Mouse (Mus musculus): ENCODE measurements around the gene St7l. TPM values are rescaled to one million over a fixed set of nuclear protein-coding genes. Genes with fewer than 3 reads are reported as not detected.
"Not testable (repeated sequence)": the region's sequence is repeated elsewhere in the genome, so short reads cannot be mapped to it uniquely, and the experiment has no call there.

St7l gene
- polyA plus RNA-seq, 1 experiment: 13.2 TPM

DNA sequence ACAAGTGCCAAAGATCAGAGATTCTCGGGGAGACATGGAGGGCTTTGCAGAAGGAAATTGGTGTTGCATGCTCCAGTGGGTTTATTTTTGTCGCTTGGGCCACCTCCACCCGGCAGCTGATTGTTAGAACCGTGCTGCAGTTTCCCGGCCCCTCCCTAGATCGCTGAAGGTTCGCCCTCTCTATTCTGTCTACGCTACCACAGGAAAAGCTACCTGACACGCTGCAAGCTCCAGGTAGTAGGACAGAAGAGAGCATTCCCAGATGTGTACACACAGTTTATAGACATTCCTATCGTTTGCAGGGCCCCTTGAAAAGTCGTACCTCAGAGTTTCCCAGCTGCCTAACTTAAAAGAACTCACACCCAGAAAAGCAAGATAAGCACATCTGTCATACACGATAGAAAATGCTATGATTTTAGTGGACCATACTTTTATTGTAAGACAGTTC lies 1.6 kb downstream of the St7l start:
- Histone ChIP-seq H3K4me3 (peak overlapping the region; percentile 100), H3K4me2 (ENCODE audit: low read depth) (peak overlapping the region; percentile 95), H3ac (ENCODE audit: control insufficient read depth, insufficient read length) (peak overlapping the region; percentile 48), H3K27me3 (ENCODE audit: control insufficient read depth, insufficient read depth, insufficient read length) (no peaks in the 10 kb centered on the region), H3K36me3 (ENCODE audit: control insufficient read depth, insufficient read depth) (peaks cover 4% of the 10 kb centered on the region), H3K79me2 (ENCODE audit: control insufficient read depth, insufficient read depth) (peaks cover 56% of the 10 kb centered on the region)
- TF ChIP-seq E2F4 (IDR thresholded peaks at IDR 0.05; ENCODE audit: insufficient read depth) (no peak), MYOD1 (IDR thresholded peaks at IDR 0.05; ENCODE audit: control insufficient read depth in 1 of 3, insufficient read length in 2 of 3, low read depth in 2 of 3) (no peak), REST (IDR thresholded peaks at IDR 0.05; ENCODE audit: insufficient read depth, insufficient read length) (no peak), CEBPB (IDR thresholded peaks at IDR 0.05; ENCODE audit: insufficient read depth, poor library complexity, severe bottlenecking) (no peak)

DNA sequence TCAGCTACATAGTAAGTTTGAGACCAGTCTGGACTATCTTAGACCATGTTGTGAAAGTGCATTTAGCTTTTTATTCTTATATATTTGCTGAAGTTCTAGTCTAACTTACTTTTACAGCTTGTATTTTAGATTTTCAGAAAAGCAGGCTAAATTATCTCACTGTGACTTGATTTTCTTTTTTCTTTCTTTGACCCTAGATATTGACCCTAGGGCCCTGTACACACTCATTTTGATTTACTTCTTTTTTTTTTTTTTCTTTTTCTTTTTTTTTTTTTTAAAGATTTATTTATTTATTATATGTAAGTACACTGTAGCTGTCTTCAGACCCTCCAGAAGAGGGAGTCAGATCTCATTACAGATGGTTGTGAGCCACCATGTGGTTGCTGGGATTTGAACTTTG lies 2.9 kb downstream of the St7l start:
- not testable (repeated sequence) for H3ac ChIP-seq (ENCODE audit: control insufficient read depth, insufficient read length); H3K4me3 ChIP-seq; H3K27me3 ChIP-seq (ENCODE audit: control insufficient read depth, insufficient read depth, insufficient read length)
- Histone ChIP-seq H3K36me3 (ENCODE audit: control insufficient read depth, insufficient read depth) (peaks cover 16% of the 10 kb centered on the region), H3K4me2 (ENCODE audit: low read depth) (peak overlapping the region; percentile 95), H3K79me2 (ENCODE audit: control insufficient read depth, insufficient read depth) (peaks cover 43% of the 10 kb centered on the region)

DNA sequence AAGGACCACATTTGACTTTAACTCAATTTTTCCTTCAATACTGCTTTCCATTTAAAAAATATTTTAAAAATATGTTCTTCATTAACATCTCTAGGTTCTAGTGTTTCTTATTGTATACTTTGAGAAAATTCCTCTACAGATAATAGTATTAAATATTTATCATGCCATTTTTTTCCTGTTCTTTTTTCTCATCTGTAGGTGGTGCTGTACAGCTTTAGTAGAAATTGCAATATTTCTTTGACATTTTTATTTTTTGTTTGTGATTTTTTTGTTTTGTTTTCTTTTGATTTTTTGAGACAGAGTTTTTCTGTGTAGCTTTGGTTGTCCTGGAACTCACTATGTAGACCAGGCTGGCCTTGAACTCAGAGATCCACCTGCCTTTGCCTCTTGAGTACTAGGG lies 5.8 kb downstream of the St7l start:
- no peaks in the 10 kb centered on the region for H3K27me3 ChIP-seq (ENCODE audit: control insufficient read depth, insufficient read depth, insufficient read length)
- H3ac ChIP-seq (ENCODE audit: control insufficient read depth, insufficient read length): no peak overlapping the region
- peaks cover 18% of the 10 kb centered on the region for H3K79me2 ChIP-seq (ENCODE audit: control insufficient read depth, insufficient read depth)
- no peak overlapping the region for H3K4me3 ChIP-seq
- TF ChIP-seq POLR2A (IDR thresholded peaks at IDR 0.05; ENCODE audit: insufficient read length, low read depth): no peak
- TF ChIP-seq TCF12 (IDR thresholded peaks at IDR 0.05; ENCODE audit: insufficient read depth, poor library complexity, severe bottlenecking): no peak
- no peak for TF ChIP-seq POLR2AphosphoS2 (IDR thresholded peaks at IDR 0.05; ENCODE audit: insufficient read length, low read depth)
- TF ChIP-seq E2F4 (IDR thresholded peaks at IDR 0.05; ENCODE audit: insufficient read depth): no peak
- no peak for TF ChIP-seq TCF3 (IDR thresholded peaks at IDR 0.05; ENCODE audit: insufficient read length, low read depth)
- TF ChIP-seq CEBPB (IDR thresholded peaks at IDR 0.05; ENCODE audit: insufficient read depth, poor library complexity, severe bottlenecking): no peak
- no peak for TF ChIP-seq USF1 (IDR thresholded peaks at IDR 0.05; ENCODE audit: low read depth)
- no peak for TF ChIP-seq MYOG (IDR thresholded peaks at IDR 0.05; ENCODE audit: control insufficient read depth in 1 of 3, insufficient read depth in 1 of 3, insufficient read length in 2 of 3, low read depth in 2 of 3)
- no peak for TF ChIP-seq MAX (IDR thresholded peaks at IDR 0.05; ENCODE audit: low read depth)
- TF ChIP-seq SRF (IDR thresholded peaks at IDR 0.05; ENCODE audit: control insufficient read depth, insufficient read length, low read depth): no peak
- TF ChIP-seq MYOD1 (IDR thresholded peaks at IDR 0.05; ENCODE audit: control insufficient read depth in 1 of 3, insufficient read length in 2 of 3, low read depth in 2 of 3): no peak
- no peak for TF ChIP-seq REST (IDR thresholded peaks at IDR 0.05; ENCODE audit: insufficient read depth, insufficient read length)
- H3K4me2 ChIP-seq (ENCODE audit: low read depth): no peak overlapping the region
- peaks cover 35% of the 10 kb centered on the region for H3K36me3 ChIP-seq (ENCODE audit: control insufficient read depth, insufficient read depth)

GRCm38 (mm10) chr3:104888585-104888984 lies 24.8 kb downstream of the St7l start:
- Histone ChIP-seq H3K36me3 (ENCODE audit: control insufficient read depth, insufficient read depth) (peaks cover 41% of the 10 kb centered on the region), H3ac (ENCODE audit: control insufficient read depth, insufficient read length) (no peak overlapping the region), H3K4me2 (ENCODE audit: low read depth) (no peak overlapping the region), H3K4me3 (no peak overlapping the region), H3K27me3 (ENCODE audit: control insufficient read depth, insufficient read depth, insufficient read length) (no peaks in the 10 kb centered on the region), H3K79me2 (ENCODE audit: control insufficient read depth, insufficient read depth) (no peaks in the 10 kb centered on the region)
- no peak for TF ChIP-seq POLR2AphosphoS2 (IDR thresholded peaks at IDR 0.05; ENCODE audit: insufficient read length, low read depth)
- TF ChIP-seq SRF (IDR thresholded peaks at IDR 0.05; ENCODE audit: control insufficient read depth, insufficient read length, low read depth): no peak
- TF ChIP-seq TCF12 (IDR thresholded peaks at IDR 0.05; ENCODE audit: insufficient read depth, poor library complexity, severe bottlenecking): no peak
- no peak for TF ChIP-seq REST (IDR thresholded peaks at IDR 0.05; ENCODE audit: insufficient read depth, insufficient read length)
- no peak for TF ChIP-seq MAX (IDR thresholded peaks at IDR 0.05; ENCODE audit: low read depth)
- no peak for TF ChIP-seq MYOD1 (IDR thresholded peaks at IDR 0.05; ENCODE audit: control insufficient read depth in 1 of 3, insufficient read length in 2 of 3, low read depth in 2 of 3)
- TF ChIP-seq CEBPB (IDR thresholded peaks at IDR 0.05; ENCODE audit: insufficient read depth, poor library complexity, severe bottlenecking): no peak
- no peak for TF ChIP-seq USF1 (IDR thresholded peaks at IDR 0.05; ENCODE audit: low read depth)
- no peak for TF ChIP-seq POLR2A (IDR thresholded peaks at IDR 0.05; ENCODE audit: insufficient read length, low read depth)
- no peak for TF ChIP-seq TCF3 (IDR thresholded peaks at IDR 0.05; ENCODE audit: insufficient read length, low read depth)
- no peak for TF ChIP-seq MYOG (IDR thresholded peaks at IDR 0.05; ENCODE audit: control insufficient read depth in 1 of 3, insufficient read depth in 1 of 3, insufficient read length in 2 of 3, low read depth in 2 of 3)

DNA sequence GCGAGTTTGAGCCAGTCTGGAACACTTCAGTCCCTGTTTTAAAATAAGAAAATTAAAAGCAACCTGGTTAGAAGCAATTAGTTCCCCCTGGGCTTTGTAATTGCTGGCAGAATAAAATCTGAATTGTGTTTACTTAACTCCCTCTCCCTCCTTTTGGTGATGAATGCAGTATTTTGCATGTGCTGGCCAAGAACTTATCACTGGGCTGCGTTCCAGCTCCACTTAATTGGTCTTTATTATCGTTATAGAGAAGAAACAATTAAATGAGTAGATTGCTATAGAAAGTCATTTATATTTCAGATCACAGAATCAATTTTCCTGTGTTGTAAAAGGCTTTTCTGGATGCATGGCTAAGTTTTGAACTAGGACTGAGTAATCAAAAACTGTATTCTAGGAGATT lies 32.3 kb downstream of the St7l start:
- Histone ChIP-seq H3K27me3 (ENCODE audit: control insufficient read depth, insufficient read depth, insufficient read length) (no peaks in the 10 kb centered on the region), H3K36me3 (ENCODE audit: control insufficient read depth, insufficient read depth) (peaks cover 52% of the 10 kb centered on the region), H3K4me3 (no peak overlapping the region), H3ac (ENCODE audit: control insufficient read depth, insufficient read length) (no peak overlapping the region), H3K79me2 (ENCODE audit: control insufficient read depth, insufficient read depth) (no peaks in the 10 kb centered on the region), H3K4me2 (ENCODE audit: low read depth) (no peak overlapping the region)
- TF ChIP-seq POLR2A (IDR thresholded peaks at IDR 0.05; ENCODE audit: insufficient read length, low read depth): no peak
- no peak for TF ChIP-seq REST (IDR thresholded peaks at IDR 0.05; ENCODE audit: insufficient read depth, insufficient read length)
- TF ChIP-seq MYOD1 (IDR thresholded peaks at IDR 0.05; ENCODE audit: control insufficient read depth in 1 of 3, insufficient read length in 2 of 3, low read depth in 2 of 3): no peak
- no peak for TF ChIP-seq USF1 (IDR thresholded peaks at IDR 0.05; ENCODE audit: low read depth)
- no peak for TF ChIP-seq MYOG (IDR thresholded peaks at IDR 0.05; ENCODE audit: control insufficient read depth in 1 of 3, insufficient read depth in 1 of 3, insufficient read length in 2 of 3, low read depth in 2 of 3)
- TF ChIP-seq TCF3 (IDR thresholded peaks at IDR 0.05; ENCODE audit: insufficient read length, low read depth): no peak

Measured in myocyte (in vitro differentiated cells).